Mouse (Mus musculus) kidney, embryonic 14.5 days (tissue): Measurements from ENCODE around the gene Wfikkn1. TPM values are rescaled to one million over a fixed set of nuclear protein-coding genes. Genes with fewer than 3 reads are reported as not detected.

Source experiments
- ATAC-seq: fragments of 200-750 bp; cut with Nextera tagmentation; 2 replicates; pipeline ENCODE4 v1.8.0; 2017; ENCODE audit warnings: moderate number of reproducible peaks, mild to moderate bottlenecking, moderate TSS enrichment, moderate library complexity; ENCODE audit not compliant: low FRiP score, low TSS enrichment
- H3K27ac ChIP-seq: fragments of 300-500 bp; sonication (generic); 2 replicates; pipeline ENCODE4 v1.5.1; 2014; ENCODE audit warnings: low read depth, mild to moderate bottlenecking, low read length, moderate library complexity, mixed read lengths
- H3K27me3 ChIP-seq: fragments of 300-500 bp; sonication (generic); 2 replicates; pipeline ENCODE4 v1.6.1; 2014; ENCODE audit warnings: mild to moderate bottlenecking, low read length; ENCODE audit not compliant: control insufficient read depth, insufficient read depth
- H3K36me3 ChIP-seq: fragments of 300-500 bp; sonication (generic); 2 replicates; pipeline ENCODE4 v1.6.1; 2014; ENCODE audit warnings: low read length, mixed read lengths; ENCODE audit not compliant: control insufficient read depth, insufficient read depth
- H3K4me1 ChIP-seq: fragments of 300-500 bp; sonication (generic); 2 replicates; pipeline ENCODE4 v1.6.1; 2014; ENCODE audit warnings: low read length, mixed read lengths; ENCODE audit not compliant: control insufficient read depth, insufficient read depth
- H3K4me2 ChIP-seq: fragments of 300-500 bp; sonication (generic); replicated peaks from 2 replicates; pipeline ENCODE4 v1.6.1; 2014; ENCODE audit warnings: low read depth, mild to moderate bottlenecking, low read length
- H3K4me3 ChIP-seq: fragments of 300-500 bp; sonication (generic); 2 replicates; pipeline ENCODE4 v1.5.1; 2014; ENCODE audit warnings: mild to moderate bottlenecking, low read length
- H3K9ac ChIP-seq: fragments of 300-500 bp; sonication (generic); 2 replicates; pipeline ENCODE4 v1.6.1; 2014; ENCODE audit warnings: low read depth, mild to moderate bottlenecking, low read length, moderate library complexity
- H3K9me3 ChIP-seq: fragments of 300-500 bp; sonication (generic); 2 replicates; pipeline ENCODE4 v1.6.1; 2016; ENCODE audit warnings: low read length; ENCODE audit not compliant: control insufficient read depth
- WGBS: fragments of 180-500 bp; shearing (Covaris S2); extraction: QIAGEN DNeasy Blood & Tissue Kit; methylation state at CpG from one replicate; pipeline ENCODE4 v1.1.7; 2014; 5-methylcytosine and 5-hydroxymethylcytosine counted together
- polyA plus RNA-seq: library from polyadenylated mRNA; unstranded; fragments of >200 nt; fragmentation: Nextera tagmentation; extraction: Ambion mirVana; gene quantifications from 2 replicates; pipeline ENCODE4 v1.2.1, GENCODE M21; 2014

Wfikkn1 gene
- polyA plus RNA-seq, 1 experiment from 2014 or later = 0.99 TPM

- H3K27ac ChIP-seq = peak overlapping the region; percentile 32; the same call in 1 of the 2 replicates
- peak overlapping the region; percentile 72 for H3K9ac ChIP-seq
- ATAC-seq = 0 out of 2 replicates have a peak, but pooled peaks have one; percentile 16
These were observed 13.2 kb downstream of the Wfikkn1 start for GRCm38 (mm10) chr17:25867509-25867835.

GRCm38 (mm10) chr17:25866172-25866571 is 14.5 kb downstream of the Wfikkn1 start:
- Histone ChIP-seq H3K27me3 (no peaks in the 10 kb centered on the region), H3K4me1 (peaks cover 22% of the 10 kb centered on the region), H3K27ac (no peak overlapping the region), H3K9ac (no peak overlapping the region), H3K4me3 (no peak overlapping the region), H3K36me3 (no peaks in the 10 kb centered on the region; the same call in 1 of the 2 replicates), H3K9me3 (no peaks in the 10 kb centered on the region), H3K4me2 (no peak overlapping the region)
- ATAC-seq = no peak
- 96% methylated on average over 3 of the region's 3 CpGs for WGBS

More at GRCm38 (mm10) chr17:25867509-25867835, 13.2 kb downstream of the Wfikkn1 start:
- Histone ChIP-seq H3K36me3 (no peaks in the 10 kb centered on the region; the same call in 1 of the 2 replicates), H3K9me3 (no peaks in the 10 kb centered on the region), H3K27me3 (no peaks in the 10 kb centered on the region), H3K4me1 (peaks cover 13% of the 10 kb centered on the region; the same call in 1 of the 2 replicates), H3K4me3 (peak overlapping the region; percentile 77), H3K4me2 (peak overlapping the region; percentile 93)
- 8% methylated on average over 7 of the region's 7 CpGs for WGBS

- H3K9ac ChIP-seq = no peak overlapping the region
- 92% methylated on average over 11 of the region's 11 CpGs for WGBS
- no peaks in the 10 kb centered on the region for H3K9me3 ChIP-seq
- no peak overlapping the region for H3K4me3 ChIP-seq
- peaks cover 28% of the 10 kb centered on the region for H3K4me1 ChIP-seq
- no peak overlapping the region for H3K27ac ChIP-seq
- no peaks in the 10 kb centered on the region for H3K27me3 ChIP-seq
- no peaks in the 10 kb centered on the region; the same call in 1 of the 2 replicates for H3K36me3 ChIP-seq
- no peak overlapping the region for H3K4me2 ChIP-seq
- no peak for ATAC-seq
These were observed 15.4 kb downstream of the Wfikkn1 start for GRCm38 (mm10) chr17:25865288-25865687.

GRCm38 (mm10) chr17:25864311-25864710 is 16.3 kb downstream of the Wfikkn1 start:
- Histone ChIP-seq H3K4me1 (peaks cover 29% of the 10 kb centered on the region), H3K27ac (no peak overlapping the region), H3K4me2 (no peak overlapping the region), H3K27me3 (no peaks in the 10 kb centered on the region), H3K4me3 (no peak overlapping the region), H3K9me3 (no peaks in the 10 kb centered on the region), H3K9ac (0 out of 2 replicates have a peak overlapping the region, but pooled peaks have one; percentile 18), H3K36me3 (peaks cover under 1% of the 10 kb centered on the region; the same call in 1 of the 2 replicates)
- ATAC-seq = no peak
- 90% methylated on average over 14 of the region's 14 CpGs for WGBS

GRCm38 (mm10) chr17:25863681-25864080 is 17.0 kb downstream of the Wfikkn1 start:
- Histone ChIP-seq H3K27me3 (no peaks in the 10 kb centered on the region), H3K27ac (no peak overlapping the region), H3K4me1 (peaks cover 24% of the 10 kb centered on the region), H3K4me2 (no peak overlapping the region), H3K36me3 (peaks cover 4% of the 10 kb centered on the region; the same call in 1 of the 2 replicates), H3K9ac (0 out of 2 replicates have a peak overlapping the region, but pooled peaks have one; percentile 18), H3K4me3 (no peak overlapping the region), H3K9me3 (no peaks in the 10 kb centered on the region)
- 92% methylated on average over 6 of the region's 6 CpGs for WGBS
- no peak for ATAC-seq

- ATAC-seq = no peak
- 10% methylated on average over 6 of the region's 6 CpGs for WGBS
These were observed 18.7 kb downstream of the Wfikkn1 start for GRCm38 (mm10) chr17:25861704-25862612.

GRCm38 (mm10) chr17:25860832-25861703 is 19.6 kb downstream of the Wfikkn1 start, which contains the start of gene Wdr90:
Gene Wdr90 (minus strand): TSS chr17:25861501.
- peaks cover 15% of the 10 kb centered on the region for H3K4me1 ChIP-seq
- peak within 1 kb of the TSS; percentile 72 for H3K4me3 ChIP-seq
- H3K27ac ChIP-seq = peak within 1 kb of the TSS; percentile 83
- peak within 1 kb of the TSS; percentile 87 for H3K9ac ChIP-seq
- WGBS = 4% methylated on average over 62 of the region's 65 CpGs
- H3K9me3 ChIP-seq = no peaks in the 10 kb centered on the region
- peak within 1 kb of the TSS; percentile 94 for H3K4me2 ChIP-seq
- peak; percentile 91 for ATAC-seq
- H3K36me3 ChIP-seq = peaks cover 4% of the 10 kb centered on the region; the same call in 1 of the 2 replicates
- no peaks in the 10 kb centered on the region for H3K27me3 ChIP-seq

More at GRCm38 (mm10) chr17:25861704-25862612, 18.7 kb downstream of the Wfikkn1 start:
- peak overlapping the region; percentile 72 for H3K4me3 ChIP-seq
- H3K27ac ChIP-seq = peak overlapping the region; percentile 83
- H3K9ac ChIP-seq = peak overlapping the region; percentile 87
- peaks cover 15% of the 10 kb centered on the region for H3K4me1 ChIP-seq
- H3K36me3 ChIP-seq = peaks cover 4% of the 10 kb centered on the region; the same call in 1 of the 2 replicates
- peak overlapping the region; percentile 94 for H3K4me2 ChIP-seq
- H3K27me3 ChIP-seq = no peaks in the 10 kb centered on the region
- no peaks in the 10 kb centered on the region for H3K9me3 ChIP-seq

GRCm38 (mm10) chr17:25860229-25860628 is 20.4 kb downstream of the Wfikkn1 start:
- peak overlapping the region; percentile 94 for H3K4me2 ChIP-seq
- H3K4me3 ChIP-seq = peak overlapping the region; percentile 72
- H3K4me1 ChIP-seq = peaks cover 15% of the 10 kb centered on the region
- H3K27ac ChIP-seq = no peak overlapping the region
- no peaks in the 10 kb centered on the region for H3K9me3 ChIP-seq
- ATAC-seq = no peak
- peak overlapping the region; percentile 87; the same call in 1 of the 2 replicates for H3K9ac ChIP-seq
- H3K27me3 ChIP-seq = no peaks in the 10 kb centered on the region
- WGBS = 89% methylated on average over 6 of the region's 6 CpGs
- H3K36me3 ChIP-seq = peaks cover 5% of the 10 kb centered on the region; the same call in 1 of the 2 replicates
